Mouse (Mus musculus): ENCODE measurements around the gene Elavl2. TPM values are rescaled to one million over a fixed set of nuclear protein-coding genes. Genes with fewer than 3 reads are reported as not detected.
A peak's percentile ranks its signal among the peaks of the same experiment; 100 is the strongest.

The Elavl2 gene
- polyA plus RNA-seq, 1 experiment from 2014 or later = 32.5 TPM

DNA sequence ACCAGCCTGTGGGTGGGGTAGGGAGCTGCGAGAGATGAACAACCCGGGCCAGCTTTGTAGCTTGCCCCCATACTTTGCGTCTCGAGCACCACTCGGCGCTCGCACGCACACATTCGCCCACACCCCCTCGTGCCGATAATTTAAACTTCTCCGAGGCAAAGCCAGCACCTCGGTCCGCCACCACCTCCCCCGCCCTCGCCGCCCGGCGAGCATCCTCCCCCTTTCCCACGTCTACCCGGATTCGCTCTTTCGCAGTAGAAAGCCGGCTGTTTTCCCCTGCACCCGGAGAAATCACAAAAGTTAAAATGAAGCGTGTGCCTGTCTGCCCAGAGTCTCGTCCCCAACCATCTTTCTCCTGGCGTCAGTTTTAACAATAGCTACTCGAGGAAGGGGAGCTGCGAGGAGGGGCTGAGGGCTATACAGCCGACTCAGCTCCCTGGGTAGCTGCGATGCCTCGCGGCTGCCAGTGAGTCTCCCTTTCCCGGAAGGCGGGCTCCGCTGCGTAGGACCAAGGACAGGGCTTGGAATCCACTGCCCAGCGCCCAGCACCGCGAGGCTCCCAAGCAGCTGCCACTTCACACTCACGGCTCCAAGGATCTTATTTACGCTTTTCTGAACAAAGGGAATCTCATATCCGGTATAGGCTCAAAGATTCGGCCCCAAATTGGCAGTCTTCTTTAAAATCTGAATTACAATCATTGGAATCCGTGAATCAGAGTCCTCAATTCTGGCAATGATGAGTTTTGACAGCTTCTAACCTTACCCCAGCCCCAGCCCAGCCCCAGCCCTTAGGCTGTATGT, 25.8 kb downstream of the Elavl2 start:
- Histone ChIP-seq H3K4me3 (peak overlapping the region; percentile 84), H3K36me3 (replicated peaks) (no peaks in the 10 kb centered on the region), H3K9me3 (no peaks in the 10 kb centered on the region), H3K4me1 (peaks cover 57% of the 10 kb centered on the region), H3K27ac (peak overlapping the region; percentile 87), H3K27me3 (ENCODE audit: poor library complexity, severe bottlenecking) (peaks cover 61% of the 10 kb centered on the region)
- WGBS = under 1% methylated on average over 46 of the region's 46 CpGs
- DNase-seq (ENCODE audit: extremely low spot score, low spot score) = peak; percentile 70

DNA sequence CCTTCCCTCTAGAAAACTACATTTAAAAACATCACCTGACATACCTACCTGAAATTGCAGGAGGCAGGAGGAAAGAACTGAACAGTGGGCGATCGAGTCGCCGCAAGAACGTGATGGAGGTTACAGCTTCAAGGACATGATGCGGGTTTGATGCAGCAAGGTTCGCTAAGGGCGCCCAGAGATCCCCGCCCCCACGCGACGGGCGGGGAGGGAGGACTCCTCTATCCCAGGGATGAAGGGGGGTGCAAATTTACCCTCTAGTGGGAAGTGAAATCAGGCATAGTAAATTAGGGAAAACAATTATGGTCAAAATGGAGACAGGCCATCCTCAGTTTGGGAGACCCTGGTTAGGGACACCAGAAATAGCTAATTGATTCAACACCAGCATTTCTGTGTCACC, 27.7 kb downstream of the Elavl2 start:
- 3% methylated on average over 13 of the region's 13 CpGs for WGBS
- H3K4me3 ChIP-seq = peak overlapping the region; percentile 84
- no peak for DNase-seq (ENCODE audit: extremely low spot score, low spot score)

DNA sequence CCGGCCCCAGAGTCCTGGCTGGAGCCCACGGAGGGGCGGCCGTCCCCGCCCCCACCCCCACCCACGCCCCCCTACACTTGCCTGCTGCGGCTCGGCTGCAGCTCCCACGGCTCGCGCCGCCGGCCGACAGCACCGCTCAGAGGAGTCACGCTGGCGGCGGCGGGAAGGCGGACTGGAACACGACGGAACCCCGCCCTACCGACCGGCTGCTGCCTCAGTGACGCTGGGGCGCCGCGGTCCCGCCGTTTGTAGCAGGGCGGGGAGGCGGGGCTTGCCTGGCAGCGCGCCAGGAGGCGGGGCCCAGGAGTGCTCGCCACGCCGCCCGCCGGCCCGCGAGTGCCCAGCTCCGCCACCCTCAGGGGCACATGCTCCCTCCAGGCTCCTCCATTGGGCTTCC, 28.8 kb downstream of the Elavl2 start:
- Histone ChIP-seq H3K4me1 (peaks cover 63% of the 10 kb centered on the region), H3K9me3 (no peaks in the 10 kb centered on the region), H3K27me3 (ENCODE audit: poor library complexity, severe bottlenecking) (peaks cover 52% of the 10 kb centered on the region), H3K36me3 (replicated peaks) (no peaks in the 10 kb centered on the region), H3K4me3 (peak overlapping the region; percentile 84), H3K27ac (peak overlapping the region; percentile 90)
- DNase-seq (ENCODE audit: extremely low spot score, low spot score) = peak; percentile 73
- 0% methylated on average over 34 of the region's 44 CpGs for WGBS

More for the DNA sequence above, 27.7 kb downstream of the Elavl2 start:
- Histone ChIP-seq H3K27me3 (ENCODE audit: poor library complexity, severe bottlenecking) (peaks cover 52% of the 10 kb centered on the region), H3K4me1 (peaks cover 63% of the 10 kb centered on the region), H3K36me3 (replicated peaks) (no peaks in the 10 kb centered on the region), H3K27ac (no peak overlapping the region), H3K9me3 (no peaks in the 10 kb centered on the region)

DNA sequence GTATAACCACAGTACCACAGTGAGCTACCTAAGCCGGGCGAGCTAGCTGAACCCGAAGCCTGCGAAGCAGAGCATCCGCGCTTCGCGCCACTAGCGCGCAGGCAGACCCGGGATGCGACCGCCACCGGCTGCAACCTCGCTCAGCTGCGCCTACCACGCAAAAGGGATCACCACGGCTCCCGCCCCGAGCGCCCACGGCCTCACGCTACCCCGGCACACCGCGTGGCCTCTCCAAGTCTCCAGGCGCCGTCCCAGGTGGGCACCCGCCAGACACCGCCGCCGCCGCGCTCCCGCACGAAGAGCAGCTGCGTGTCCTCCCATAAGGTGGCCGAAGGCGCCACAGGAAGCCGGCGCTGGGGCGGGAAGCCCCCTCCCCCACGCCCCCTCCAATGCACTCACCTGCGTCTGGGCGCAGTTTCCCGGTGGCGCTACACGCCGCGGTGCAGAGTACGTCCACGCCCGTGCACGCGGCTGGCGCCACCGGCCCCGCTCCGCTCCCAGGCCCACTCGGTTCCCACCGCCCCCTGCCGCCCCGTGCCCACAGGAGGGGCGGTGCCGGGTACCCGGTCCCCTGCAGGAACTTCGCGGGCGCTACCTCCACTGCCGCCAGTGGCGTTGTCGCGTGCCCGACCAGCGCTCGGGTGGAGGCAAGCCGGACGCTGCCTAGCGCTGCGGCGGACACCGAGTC, 29.3 kb downstream of the Elavl2 start:
- Histone ChIP-seq H3K36me3 (replicated peaks) (no peaks in the 10 kb centered on the region), H3K4me1 (peaks cover 63% of the 10 kb centered on the region), H3K9me3 (no peaks in the 10 kb centered on the region), H3K27ac (peak overlapping the region; percentile 90), H3K27me3 (ENCODE audit: poor library complexity, severe bottlenecking) (peaks cover 52% of the 10 kb centered on the region), H3K4me3 (peak overlapping the region; percentile 84)
- under 1% methylated on average over 82 of the region's 82 CpGs for WGBS
- no peak for DNase-seq (ENCODE audit: extremely low spot score, low spot score)

DNA sequence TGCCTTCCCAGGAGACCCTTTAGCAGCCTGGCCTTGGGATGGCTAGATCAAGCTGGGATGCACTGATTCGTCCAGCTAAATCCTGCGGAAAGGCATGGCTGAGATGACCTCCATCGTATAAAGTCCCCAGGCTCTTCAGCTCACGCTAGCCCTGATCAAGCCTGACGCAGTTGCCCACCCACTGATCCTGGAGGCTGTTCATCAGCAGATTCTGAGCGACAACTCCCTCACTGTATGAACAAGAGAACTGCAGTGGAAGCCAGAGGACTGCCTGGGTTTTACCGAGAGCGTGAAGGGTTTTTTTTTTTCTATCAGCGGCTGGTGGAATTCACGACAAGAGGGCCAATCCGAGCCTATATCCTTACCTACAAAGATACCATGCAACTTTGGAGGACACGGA, 35.3 kb downstream of the Elavl2 start:
- peaks cover 8% of the 10 kb centered on the region for H3K27me3 ChIP-seq (ENCODE audit: poor library complexity, severe bottlenecking)
- H3K4me1 ChIP-seq = peaks cover 29% of the 10 kb centered on the region
- no peak overlapping the region for H3K4me3 ChIP-seq
- DNase-seq (ENCODE audit: extremely low spot score, low spot score) = no peak
- H3K27ac ChIP-seq = no peak overlapping the region
- H3K36me3 ChIP-seq (replicated peaks) = peaks cover 9% of the 10 kb centered on the region; the same call in 1 of the 2 replicates
- H3K9me3 ChIP-seq = no peaks in the 10 kb centered on the region
- 84% methylated on average over 12 of the region's 12 CpGs for WGBS

DNA sequence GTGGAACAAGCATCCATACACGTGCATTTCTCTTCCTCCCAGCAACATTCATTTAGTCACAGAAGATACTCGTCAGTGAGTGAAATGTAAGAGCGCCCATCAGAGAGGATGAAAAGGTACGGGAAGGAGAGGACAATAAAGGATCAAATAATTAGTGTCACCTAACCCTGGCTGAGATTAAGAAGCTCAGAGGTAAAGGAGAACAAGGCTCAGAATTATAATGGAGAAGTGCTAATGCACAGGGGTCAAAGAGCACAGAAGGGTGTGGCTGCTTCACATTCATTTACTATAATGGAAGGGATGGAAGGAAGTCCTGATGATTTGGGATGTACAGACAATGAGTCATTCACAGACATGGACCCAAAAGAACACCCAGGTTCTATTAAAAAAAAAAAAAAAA, 36.6 kb downstream of the Elavl2 start:
- Histone ChIP-seq H3K27me3 (ENCODE audit: poor library complexity, severe bottlenecking) (no peaks in the 10 kb centered on the region), H3K4me3 (no peak overlapping the region), H3K4me1 (peaks cover 17% of the 10 kb centered on the region), H3K9me3 (no peaks in the 10 kb centered on the region), H3K27ac (no peak overlapping the region), H3K36me3 (replicated peaks) (peaks cover 9% of the 10 kb centered on the region; the same call in 1 of the 2 replicates)
- WGBS = 44% methylated on average over 4 of the region's 4 CpGs
- DNase-seq (ENCODE audit: extremely low spot score, low spot score) = no peak

DNA sequence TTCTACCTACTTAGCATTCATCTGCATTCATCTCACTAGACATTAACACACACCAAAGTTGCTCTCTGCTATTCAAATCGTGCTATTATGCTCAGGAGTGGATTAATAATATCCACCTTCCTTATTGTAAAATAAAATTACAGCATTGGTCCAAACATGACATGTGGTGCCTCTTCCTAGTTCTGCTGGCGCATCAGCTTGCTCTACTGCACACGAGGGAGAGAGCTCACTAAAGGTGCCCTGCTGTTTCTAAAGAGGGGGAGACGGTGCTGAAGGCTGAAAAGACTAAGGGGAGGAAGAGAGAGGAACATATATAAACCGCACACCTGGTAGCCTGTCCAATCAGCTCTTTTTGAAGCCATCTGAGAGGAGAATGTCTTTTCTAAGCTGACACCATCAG, 38.1 kb downstream of the Elavl2 start:
- Histone ChIP-seq H3K36me3 (replicated peaks) (peaks cover 9% of the 10 kb centered on the region; the same call in 1 of the 2 replicates), H3K4me3 (no peak overlapping the region), H3K4me1 (peaks cover 25% of the 10 kb centered on the region), H3K27me3 (ENCODE audit: poor library complexity, severe bottlenecking) (no peaks in the 10 kb centered on the region), H3K27ac (no peak overlapping the region), H3K9me3 (no peaks in the 10 kb centered on the region)
- 43% methylated on average over 5 of the region's 5 CpGs for WGBS
- DNase-seq (ENCODE audit: extremely low spot score, low spot score) = no peak

DNA sequence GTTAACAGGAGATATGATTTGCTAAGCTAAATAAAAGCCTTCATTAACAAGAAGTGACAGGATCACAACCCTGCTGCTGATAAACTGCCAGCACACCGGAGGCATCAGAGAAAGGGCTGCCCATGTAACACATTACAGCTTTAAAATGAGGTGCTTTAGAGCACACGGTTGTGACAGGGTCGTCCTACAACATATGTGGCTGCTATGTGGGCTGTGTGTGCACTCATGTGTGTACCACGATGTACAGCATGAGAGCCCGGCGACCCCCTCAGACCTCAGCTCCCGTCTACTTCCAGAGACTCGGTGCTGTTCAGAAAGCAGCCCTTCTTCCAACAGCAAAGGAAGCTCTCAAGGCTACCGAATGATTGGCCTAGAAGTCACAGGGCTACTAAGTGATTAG, 47.4 kb downstream of the Elavl2 start:
- Histone ChIP-seq H3K4me3 (no peak overlapping the region), H3K36me3 (replicated peaks) (peaks cover 4% of the 10 kb centered on the region), H3K27ac (no peak overlapping the region), H3K9me3 (no peaks in the 10 kb centered on the region), H3K4me1 (peaks cover 21% of the 10 kb centered on the region), H3K27me3 (ENCODE audit: poor library complexity, severe bottlenecking) (no peaks in the 10 kb centered on the region)
- 88% methylated on average over 9 of the region's 9 CpGs for WGBS
- no peak for DNase-seq (ENCODE audit: extremely low spot score, low spot score)

DNA sequence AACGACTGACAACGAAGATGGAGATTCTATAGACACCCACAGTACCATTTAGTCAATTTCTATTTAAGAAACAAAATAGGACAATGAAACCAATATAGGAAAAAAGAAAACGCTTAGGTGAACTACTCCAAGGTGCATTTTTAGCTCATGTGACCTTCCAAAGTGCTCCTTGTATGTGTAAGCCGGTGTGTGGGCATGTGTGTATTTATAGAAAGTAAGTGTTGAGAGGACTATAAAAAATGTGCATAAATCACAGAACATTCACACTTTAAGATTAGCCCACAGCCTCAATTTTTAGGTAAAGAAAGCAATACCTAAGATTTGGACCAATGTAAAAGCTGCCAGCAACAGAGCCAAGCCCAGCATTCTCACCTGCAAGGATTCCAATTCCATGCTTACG, 51.0 kb downstream of the Elavl2 start:
- WGBS = 91% methylated on average over 5 of the region's 5 CpGs
- peaks cover 4% of the 10 kb centered on the region for H3K36me3 ChIP-seq (replicated peaks)
- H3K27ac ChIP-seq = no peak overlapping the region
- no peak for DNase-seq (ENCODE audit: extremely low spot score, low spot score)
- H3K9me3 ChIP-seq = no peaks in the 10 kb centered on the region
- H3K4me1 ChIP-seq = peaks cover 13% of the 10 kb centered on the region
- H3K4me3 ChIP-seq = no peak overlapping the region
- H3K27me3 ChIP-seq (ENCODE audit: poor library complexity, severe bottlenecking) = no peaks in the 10 kb centered on the region

DNA sequence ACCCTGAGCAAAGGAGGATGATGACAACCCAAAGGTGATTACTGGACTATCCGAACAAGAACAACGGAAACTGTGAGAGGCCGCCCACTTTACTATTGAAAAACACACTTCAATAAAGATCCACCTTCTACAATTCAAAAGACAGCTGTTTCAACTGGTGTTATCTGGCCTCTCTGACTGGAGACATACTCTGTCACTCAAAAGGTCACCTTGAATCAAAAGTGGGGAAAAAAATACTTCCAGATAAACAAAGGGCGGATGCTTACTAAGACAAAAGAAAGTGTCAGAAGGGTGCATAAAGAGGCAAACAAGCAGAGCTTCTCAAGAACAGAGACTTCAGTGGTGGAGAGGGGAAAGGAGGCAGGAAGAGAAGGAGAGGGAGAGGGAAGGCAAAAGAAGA, 66.4 kb downstream of the Elavl2 start:
- DNase-seq (ENCODE audit: extremely low spot score, low spot score) = no peak
- Histone ChIP-seq H3K4me1 (no peaks in the 10 kb centered on the region), H3K27ac (no peak overlapping the region), H3K4me3 (no peak overlapping the region), H3K27me3 (ENCODE audit: poor library complexity, severe bottlenecking) (no peaks in the 10 kb centered on the region), H3K36me3 (replicated peaks) (0 out of 2 replicates have a peak, but pooled peaks cover 4% of the 10 kb centered on the region), H3K9me3 (no peaks in the 10 kb centered on the region)
- WGBS = 91% methylated on average over 4 of the region's 4 CpGs

DNA sequence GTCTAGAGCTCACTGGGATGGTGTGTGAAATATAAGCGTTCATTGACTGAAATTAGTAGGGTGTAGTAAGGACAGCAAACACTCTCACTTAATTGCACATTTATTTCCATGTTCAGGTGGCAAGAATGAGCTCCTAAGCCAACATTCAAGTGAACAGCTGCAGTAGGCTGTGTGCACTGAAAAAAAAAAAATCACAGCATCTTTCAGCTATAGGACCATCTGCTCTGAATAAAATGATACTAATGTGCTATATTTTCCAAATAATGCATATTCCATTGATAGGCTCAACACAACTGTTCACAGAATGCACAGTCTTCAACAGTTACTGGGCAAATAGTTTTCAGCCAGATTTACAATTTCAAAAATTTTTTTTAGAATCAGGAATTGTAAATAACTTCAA, 89.8 kb downstream of the Elavl2 start:
- no peaks in the 10 kb centered on the region for H3K9me3 ChIP-seq
- no peak for DNase-seq (ENCODE audit: extremely low spot score, low spot score)
- 91% methylated on average over 1 of the region's 1 CpGs for WGBS

DNA sequence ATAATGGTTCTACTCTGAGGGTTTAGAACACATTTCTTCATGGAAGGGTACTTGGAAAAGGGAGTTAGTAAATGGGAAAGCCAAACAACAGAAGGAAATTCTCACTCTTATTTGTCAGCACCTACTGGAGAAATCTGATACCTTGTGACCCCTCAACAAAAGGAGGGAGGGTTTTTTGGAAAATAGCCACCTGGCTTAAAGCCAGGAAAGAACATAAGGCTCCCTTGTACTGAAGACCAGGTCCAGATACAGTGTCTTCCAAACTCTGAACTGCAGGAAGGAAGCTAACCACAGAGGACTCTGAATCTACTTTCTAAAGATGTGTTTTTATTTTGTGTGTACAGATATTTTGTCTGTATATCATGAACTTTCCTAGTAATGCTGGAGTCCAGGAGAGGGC, 102.9 kb downstream of the Elavl2 start:
- Histone ChIP-seq H3K9me3 (no peaks in the 10 kb centered on the region), H3K27me3 (ENCODE audit: poor library complexity, severe bottlenecking) (no peaks in the 10 kb centered on the region), H3K4me1 (no peaks in the 10 kb centered on the region), H3K36me3 (replicated peaks) (peaks cover 14% of the 10 kb centered on the region), H3K27ac (no peak overlapping the region), H3K4me3 (no peak overlapping the region)
- DNase-seq (ENCODE audit: extremely low spot score, low spot score) = no peak

More for the DNA sequence above, 89.8 kb downstream of the Elavl2 start:
- Histone ChIP-seq H3K4me3 (no peak overlapping the region), H3K27ac (no peak overlapping the region), H3K4me1 (no peaks in the 10 kb centered on the region), H3K27me3 (ENCODE audit: poor library complexity, severe bottlenecking) (no peaks in the 10 kb centered on the region), H3K36me3 (replicated peaks) (peaks cover 23% of the 10 kb centered on the region)

DNA sequence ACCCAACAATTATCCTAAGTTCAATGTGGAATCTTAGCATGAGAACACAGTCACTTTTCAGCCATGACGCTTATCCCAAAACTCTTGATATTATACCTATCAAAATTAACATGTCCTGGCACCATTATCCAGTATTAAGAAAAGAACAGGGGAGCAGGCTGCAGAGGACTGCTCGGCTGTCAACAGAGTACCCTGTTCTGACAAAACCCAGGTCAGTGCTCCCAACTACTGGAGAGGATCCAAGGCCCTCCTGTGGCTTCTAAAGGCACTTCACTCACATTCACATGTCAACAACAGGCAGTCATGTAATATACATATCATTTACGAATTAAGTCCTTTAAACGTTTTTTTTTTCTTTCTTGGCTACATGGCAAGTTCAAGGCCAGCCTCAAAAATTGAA, 105.3 kb downstream of the Elavl2 start:
- DNase-seq (ENCODE audit: extremely low spot score, low spot score) = no peak
- H3K4me1 ChIP-seq = 0 out of 2 replicates have a peak, but pooled peaks cover 6% of the 10 kb centered on the region
- 88% methylated on average over 4 of the region's 4 CpGs for WGBS
- no peaks in the 10 kb centered on the region for H3K9me3 ChIP-seq
- H3K36me3 ChIP-seq (replicated peaks) = peaks cover 14% of the 10 kb centered on the region
- no peak overlapping the region for H3K27ac ChIP-seq
- H3K27me3 ChIP-seq (ENCODE audit: poor library complexity, severe bottlenecking) = no peaks in the 10 kb centered on the region
- H3K4me3 ChIP-seq = no peak overlapping the region

Data from forebrain, embryonic 10.5 days (tissue).